Mouse (Mus musculus) embryonic facial prominence, embryonic 13.5 days (tissue): ENCODE measurements around the gene Cd59a. TPM values are rescaled to one million over a fixed set of nuclear protein-coding genes. Genes with fewer than 3 reads are reported as not detected.

ENCODE experiments used
- ATAC-seq: fragments of 200-750 bp; cut with Nextera tagmentation; 2 replicates; pipeline ENCODE4 v1.8.0; 2017; ENCODE audit warnings: low read depth; ENCODE audit not compliant: insufficient number of reproducible peaks, insufficient read depth, low FRiP score, low TSS enrichment
- H3K27ac ChIP-seq: fragments of 300-500 bp; sonication (generic); 2 replicates; pipeline ENCODE4 v1.5.1; 2015; ENCODE audit warnings: moderate library complexity, mild to moderate bottlenecking, inconsistent platforms
- H3K27me3 ChIP-seq: fragments of 300-500 bp; sonication (generic); 2 replicates; pipeline ENCODE4 v1.6.1; 2015; ENCODE audit warnings: mild to moderate bottlenecking, inconsistent platforms
- H3K36me3 ChIP-seq: fragments of 300-500 bp; sonication (generic); 2 replicates; pipeline ENCODE4 v1.6.1; 2015; ENCODE audit warnings: mild to moderate bottlenecking, inconsistent platforms
- H3K4me1 ChIP-seq: fragments of 300-500 bp; sonication (generic); 2 replicates; pipeline ENCODE4 v1.6.1; 2015; ENCODE audit warnings: inconsistent platforms
- H3K4me2 ChIP-seq: fragments of 300-500 bp; sonication (generic); 2 replicates; pipeline ENCODE4 v1.6.1; 2015; ENCODE audit warnings: moderate library complexity, mild to moderate bottlenecking, inconsistent platforms
- H3K4me3 ChIP-seq: fragments of 300-500 bp; sonication (generic); 2 replicates; pipeline ENCODE4 v1.5.1; 2015; ENCODE audit warnings: mild to moderate bottlenecking, inconsistent platforms
- H3K9ac ChIP-seq: fragments of 300-500 bp; sonication (generic); 2 replicates; pipeline ENCODE4 v1.6.1; 2015; ENCODE audit warnings: mild to moderate bottlenecking, inconsistent platforms
- H3K9me3 ChIP-seq: fragments of 300-500 bp; sonication (generic); 2 replicates; pipeline ENCODE4 v1.6.1; 2016; ENCODE audit warnings: inconsistent platforms
- WGBS: fragments of 180-500 bp; shearing (Covaris S2); methylation state at CpG from one replicate; pipeline ENCODE4 v1.1.7; 2015; ENCODE audit warnings: mixed read lengths; 5-methylcytosine and 5-hydroxymethylcytosine counted together
- polyA plus RNA-seq: library from polyadenylated mRNA; unstranded; fragments of >200 nt; fragmentation: Nextera tagmentation; extraction: Ambion mirVana; gene quantifications from 2 replicates; pipeline ENCODE4 v1.2.1, GENCODE M21; 2015

The Cd59a gene
- polyA plus RNA-seq, 1 experiment from 2014 or later = 24.1 TPM

DNA sequence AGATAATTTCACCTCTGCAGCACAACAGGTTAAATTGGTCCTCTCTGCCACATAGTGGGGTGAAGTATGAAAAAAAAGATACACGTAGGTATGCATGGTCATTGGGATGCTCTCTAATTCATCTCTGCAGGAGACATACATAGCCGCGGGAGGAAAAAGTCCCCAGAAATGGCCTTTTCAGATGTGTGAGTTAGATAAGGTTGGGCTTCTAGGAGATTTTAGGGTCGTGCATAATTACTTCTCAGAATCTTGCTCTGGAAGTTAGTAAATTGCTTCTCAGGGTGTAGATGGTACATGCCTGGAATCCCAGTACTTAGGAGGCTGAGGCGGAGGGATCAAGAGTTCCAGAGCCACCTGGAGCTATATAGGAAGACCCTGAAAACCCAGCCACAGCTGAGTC lies 28.5 kb downstream of the Cd59a start:
- Histone ChIP-seq H3K9me3 (no peaks in the 10 kb centered on the region), H3K27me3 (peaks cover 18% of the 10 kb centered on the region), H3K4me3 (no peak overlapping the region), H3K27ac (no peak overlapping the region), H3K4me1 (peaks cover 10% of the 10 kb centered on the region), H3K9ac (no peak overlapping the region), H3K36me3 (no peaks in the 10 kb centered on the region), H3K4me2 (no peak overlapping the region)
- 67% methylated on average over 5 of the region's 5 CpGs for WGBS
- ATAC-seq = no peak

DNA sequence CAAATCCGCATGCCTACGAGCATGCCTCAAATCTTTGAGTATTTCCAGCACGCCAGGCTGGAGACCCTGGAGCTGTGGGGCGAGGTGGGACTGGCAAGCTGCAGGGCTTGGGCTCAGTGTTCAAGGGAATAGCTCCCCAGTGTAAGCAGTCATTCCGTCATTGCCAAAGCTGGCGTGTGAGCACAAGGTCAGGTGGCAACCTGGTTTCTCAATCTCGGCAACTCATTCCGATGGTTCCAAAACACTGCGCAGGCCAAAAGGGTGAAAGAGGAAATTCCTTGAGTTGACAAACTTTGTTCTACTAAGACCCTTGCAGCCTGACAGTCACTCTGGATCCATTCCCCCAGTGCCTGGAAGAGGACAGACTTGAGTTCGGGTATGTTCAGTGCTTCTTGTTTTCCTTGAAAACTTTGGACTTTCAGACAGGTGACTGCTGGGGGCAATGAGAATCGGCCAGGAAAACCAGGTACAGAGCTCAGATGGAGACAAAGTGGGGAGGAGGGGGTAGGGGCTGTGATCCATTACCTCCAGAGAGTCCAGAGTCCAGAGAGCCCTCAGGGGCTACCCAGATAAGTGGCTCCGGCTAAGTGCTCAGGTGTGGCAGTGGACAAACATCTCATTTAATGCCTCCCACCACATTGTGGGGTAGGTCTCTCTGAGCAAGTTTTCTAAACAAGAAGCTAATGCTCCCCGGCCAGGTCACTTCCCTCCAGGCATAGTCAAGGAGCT lies 33.4 kb downstream of the Cd59a start:
- no peaks in the 10 kb centered on the region for H3K4me1 ChIP-seq
- peaks cover 14% of the 10 kb centered on the region; the same call in 1 of the 2 replicates for H3K27me3 ChIP-seq
- no peak for ATAC-seq
- no peaks in the 10 kb centered on the region for H3K36me3 ChIP-seq
- no peak overlapping the region for H3K4me3 ChIP-seq
- no peak overlapping the region for H3K9ac ChIP-seq
- H3K27ac ChIP-seq = no peak overlapping the region
- no peak overlapping the region for H3K4me2 ChIP-seq
- WGBS = 77% methylated on average over 13 of the region's 13 CpGs
- H3K9me3 ChIP-seq = no peaks in the 10 kb centered on the region

DNA sequence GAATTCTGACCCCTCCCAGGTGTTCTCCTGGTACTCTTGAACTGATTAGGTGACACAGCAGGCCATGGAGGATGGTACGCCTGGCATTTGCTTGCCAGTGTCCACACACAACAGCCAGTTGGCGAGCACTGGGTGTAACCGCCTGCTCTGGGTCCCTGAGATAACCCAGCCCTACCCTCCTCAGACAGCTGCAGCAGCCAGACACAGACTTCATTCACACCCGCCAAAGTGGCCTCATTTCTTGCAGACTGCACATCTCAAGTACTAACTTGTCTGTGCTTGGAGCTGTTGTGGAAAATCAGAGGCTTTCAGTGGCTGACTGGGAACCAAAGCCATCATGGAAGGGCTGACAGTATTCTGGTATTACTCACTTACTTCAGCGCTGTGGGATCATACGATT lies 34.6 kb downstream of the Cd59a start:
- H3K9me3 ChIP-seq = no peaks in the 10 kb centered on the region
- H3K4me2 ChIP-seq = no peak overlapping the region
- no peak overlapping the region for H3K9ac ChIP-seq
- H3K27me3 ChIP-seq = peaks cover 4% of the 10 kb centered on the region; the same call in 1 of the 2 replicates
- no peak overlapping the region for H3K27ac ChIP-seq
- H3K4me1 ChIP-seq = no peaks in the 10 kb centered on the region
- 0 out of 2 replicates have a peak, but pooled peaks have one; percentile 27 for ATAC-seq
- 70% methylated on average over 6 of the region's 6 CpGs for WGBS
- H3K4me3 ChIP-seq = no peak overlapping the region
- H3K36me3 ChIP-seq = no peaks in the 10 kb centered on the region

DNA sequence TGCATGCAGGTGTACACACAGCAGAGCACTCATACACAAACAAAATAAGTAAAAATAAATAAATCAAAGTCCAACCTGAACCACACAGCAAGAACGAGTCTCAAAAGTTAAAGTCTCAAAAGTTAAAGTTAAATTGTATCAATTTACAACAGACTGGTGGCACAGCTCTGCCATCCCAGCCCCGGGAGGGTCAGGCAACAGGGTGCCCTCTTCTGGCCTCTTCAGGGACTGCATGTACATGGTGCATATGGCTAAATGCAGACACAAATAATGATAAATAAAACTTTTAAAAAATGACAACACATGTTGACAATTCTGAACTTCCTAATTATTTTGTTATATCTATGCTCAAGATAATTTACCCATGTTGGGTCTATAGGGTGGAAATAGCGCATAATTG lies 35.4 kb downstream of the Cd59a start:
- no peak overlapping the region for H3K9ac ChIP-seq
- H3K36me3 ChIP-seq = no peaks in the 10 kb centered on the region
- no peak overlapping the region for H3K27ac ChIP-seq
- ATAC-seq = no peak
- H3K4me1 ChIP-seq = no peaks in the 10 kb centered on the region
- H3K27me3 ChIP-seq = no peaks in the 10 kb centered on the region
- H3K4me3 ChIP-seq = no peak overlapping the region
- no peak overlapping the region for H3K4me2 ChIP-seq
- no peaks in the 10 kb centered on the region for H3K9me3 ChIP-seq
- 58% methylated on average over 3 of the region's 3 CpGs for WGBS

DNA sequence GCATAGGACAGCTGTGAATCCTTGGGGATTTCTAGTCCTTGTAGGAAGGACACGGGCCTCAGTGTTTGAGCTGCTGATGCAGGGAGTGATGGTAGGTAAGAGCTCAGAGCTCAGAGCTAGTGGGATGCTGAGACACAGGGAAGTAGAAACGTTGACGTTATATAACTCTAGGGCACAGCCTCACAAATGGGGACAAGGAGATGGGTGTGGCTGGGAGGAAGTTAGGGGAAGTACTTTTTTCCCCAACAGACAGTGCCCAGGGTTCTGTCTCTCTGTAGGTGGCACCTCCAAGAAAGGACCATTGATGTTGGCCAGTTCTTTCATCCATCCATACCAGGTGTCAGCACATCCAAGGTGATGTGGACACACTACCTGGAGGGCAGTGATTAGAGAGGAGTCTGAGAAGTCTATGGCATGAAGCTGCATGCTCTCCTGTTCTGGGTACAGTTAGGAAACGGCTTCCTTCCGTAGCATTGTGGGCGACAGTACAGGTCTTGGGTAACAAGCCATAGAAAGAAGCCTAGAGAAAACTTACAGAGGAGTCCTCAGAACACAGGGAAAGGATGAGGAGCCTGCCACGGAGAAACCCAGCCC lies 36.8 kb downstream of the Cd59a start:
- 71% methylated on average over 7 of the region's 7 CpGs for WGBS
- ATAC-seq = no peak
- H3K36me3 ChIP-seq = no peaks in the 10 kb centered on the region

DNA sequence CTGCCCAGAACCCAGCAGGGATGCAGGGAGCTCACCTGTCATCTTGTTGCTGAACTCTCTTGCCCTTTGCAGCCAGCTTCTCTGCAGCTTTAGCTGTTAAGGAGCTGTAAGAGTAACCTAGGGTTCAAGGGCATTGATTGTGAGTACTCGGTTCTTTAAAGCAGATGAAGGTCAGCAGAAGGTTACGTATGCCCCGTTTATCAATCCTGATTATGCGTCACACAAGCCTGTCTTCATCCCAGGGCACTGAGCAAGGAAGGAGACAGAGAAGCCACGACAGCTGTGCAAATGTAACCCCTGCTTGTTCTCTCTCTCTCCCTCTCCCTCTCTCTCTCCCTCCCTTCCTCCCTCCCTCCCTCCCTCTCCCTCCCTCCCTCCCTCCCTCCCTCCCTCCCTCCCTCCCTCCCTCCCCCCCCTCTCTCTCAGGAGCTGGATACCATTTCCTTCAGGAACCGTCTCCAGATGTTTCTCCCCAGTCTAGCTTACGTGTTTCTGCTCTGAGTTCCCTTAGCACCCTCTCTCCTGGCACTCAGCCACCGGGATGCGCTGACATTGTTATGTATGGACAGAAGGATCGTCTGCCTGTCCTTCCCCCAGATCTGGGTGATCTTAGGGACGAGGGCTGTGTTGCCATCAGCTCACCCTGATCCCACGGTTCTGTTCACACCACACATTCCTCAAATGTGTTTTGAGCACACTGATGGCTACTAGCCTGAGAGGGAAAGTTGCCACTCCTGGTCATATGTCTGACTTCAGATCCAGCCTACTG lies 37.6 kb downstream of the Cd59a start:
- Histone ChIP-seq H3K4me2 (no peak overlapping the region), H3K4me3 (no peak overlapping the region), H3K27me3 (no peaks in the 10 kb centered on the region), H3K9me3 (no peaks in the 10 kb centered on the region), H3K27ac (no peak overlapping the region), H3K36me3 (no peaks in the 10 kb centered on the region), H3K9ac (no peak overlapping the region), H3K4me1 (no peaks in the 10 kb centered on the region)
- 28% methylated on average over 10 of the region's 12 CpGs for WGBS
- no peak for ATAC-seq

More for the DNA sequence above, 36.8 kb downstream of the Cd59a start:
- no peaks in the 10 kb centered on the region for H3K9me3 ChIP-seq
- no peaks in the 10 kb centered on the region for H3K4me1 ChIP-seq
- no peak overlapping the region for H3K4me3 ChIP-seq
- no peak overlapping the region for H3K9ac ChIP-seq
- no peak overlapping the region for H3K4me2 ChIP-seq
- no peak overlapping the region for H3K27ac ChIP-seq
- no peaks in the 10 kb centered on the region for H3K27me3 ChIP-seq

DNA sequence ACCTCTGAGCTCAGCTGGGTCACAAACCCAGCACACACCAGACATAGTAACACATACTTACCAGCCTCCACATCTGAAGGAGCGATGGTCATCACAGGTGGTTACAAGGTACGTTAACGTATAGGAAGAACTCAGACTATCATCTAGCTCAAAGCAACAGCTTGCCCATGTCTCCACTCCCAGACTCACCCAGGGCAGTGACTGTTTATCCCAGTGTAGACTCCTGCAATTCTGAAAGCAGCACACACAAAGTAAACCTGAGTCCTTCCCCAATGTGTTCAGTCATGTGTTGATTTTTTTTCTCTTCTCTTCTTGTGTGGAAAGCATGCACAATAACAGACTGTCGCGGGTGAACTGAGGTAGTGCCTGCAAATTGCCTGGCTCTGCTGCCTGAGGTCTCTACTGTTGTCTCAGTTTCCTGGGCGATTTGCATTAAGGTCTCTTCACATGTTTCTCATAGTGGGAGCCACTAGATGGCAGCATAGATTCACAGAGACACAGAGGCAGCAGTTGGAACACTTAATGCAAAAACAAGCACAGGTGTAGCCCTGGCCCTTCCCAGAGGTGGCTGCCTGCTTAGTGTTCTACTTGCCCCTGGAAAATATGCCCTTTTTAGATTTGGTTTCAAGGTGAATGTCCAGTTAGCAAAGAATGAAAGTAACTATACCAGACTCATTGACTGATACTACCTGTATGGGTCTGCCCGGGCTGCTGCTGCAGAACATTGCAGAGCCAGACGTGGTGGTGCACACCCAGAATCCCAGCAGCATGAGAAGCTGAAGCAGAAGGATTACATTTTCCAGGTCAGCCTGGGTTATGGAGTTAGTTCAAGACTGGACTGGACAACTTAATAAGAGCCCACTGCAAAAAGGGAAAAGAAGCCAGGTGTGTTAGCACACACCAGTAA lies 38.8 kb downstream of the Cd59a start:
- Histone ChIP-seq H3K9ac (no peak overlapping the region), H3K36me3 (no peaks in the 10 kb centered on the region), H3K27me3 (no peaks in the 10 kb centered on the region), H3K4me1 (no peaks in the 10 kb centered on the region), H3K27ac (no peak overlapping the region), H3K4me3 (no peak overlapping the region), H3K9me3 (peaks cover 2% of the 10 kb centered on the region; the same call in 1 of the 2 replicates), H3K4me2 (no peak overlapping the region)
- ATAC-seq = no peak
- WGBS = 45% methylated on average over 8 of the region's 8 CpGs

DNA sequence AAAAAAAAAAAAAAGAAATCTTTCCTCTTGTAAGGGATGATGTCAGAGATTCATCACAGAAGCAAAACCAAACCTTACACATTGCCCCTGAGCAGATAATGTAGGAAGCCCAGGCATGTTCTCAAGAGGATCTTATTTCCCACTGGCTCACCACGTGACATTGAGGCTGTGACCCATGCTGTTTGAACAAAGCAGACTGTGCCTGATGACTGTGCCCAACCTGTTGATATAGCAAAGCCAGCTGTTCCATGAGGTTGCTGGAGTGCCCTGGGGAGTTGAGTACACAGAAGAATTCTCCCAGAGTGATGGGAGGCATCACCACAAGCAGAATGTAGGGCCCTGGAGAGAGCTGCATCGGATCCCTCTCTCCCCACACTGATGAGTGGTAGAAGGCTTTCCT lies 40.3 kb downstream of the Cd59a start:
- no peaks in the 10 kb centered on the region for H3K4me1 ChIP-seq
- no peak overlapping the region for H3K9ac ChIP-seq
- no peak overlapping the region for H3K4me2 ChIP-seq
- H3K9me3 ChIP-seq = peaks cover 2% of the 10 kb centered on the region; the same call in 1 of the 2 replicates
- no peak overlapping the region for H3K27ac ChIP-seq
- WGBS = 56% methylated on average over 2 of the region's 2 CpGs
- H3K27me3 ChIP-seq = no peaks in the 10 kb centered on the region
- no peak overlapping the region for H3K4me3 ChIP-seq
- no peak for ATAC-seq
- H3K36me3 ChIP-seq = no peaks in the 10 kb centered on the region

DNA sequence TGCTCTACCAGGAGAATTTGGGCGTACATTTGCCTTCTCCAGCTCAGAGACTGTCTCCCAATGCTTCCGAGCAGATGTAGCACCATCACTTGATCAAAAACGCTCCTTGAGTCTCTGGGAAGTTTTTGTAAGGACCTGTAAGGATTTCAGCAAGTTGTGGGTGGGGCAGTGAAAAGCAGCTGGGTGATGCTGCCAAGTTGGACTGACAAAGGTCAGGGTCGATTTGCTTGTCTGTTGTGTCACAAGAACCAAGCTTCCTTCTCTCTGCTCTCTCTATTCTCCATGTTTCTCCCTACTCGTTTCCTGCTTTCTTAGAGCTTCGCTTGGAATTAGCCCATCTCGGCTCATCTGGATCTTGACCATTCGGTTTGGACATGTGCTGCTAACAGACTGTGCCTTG lies 46.5 kb downstream of the Cd59a start:
- Histone ChIP-seq H3K27me3 (no peaks in the 10 kb centered on the region), H3K4me2 (no peak overlapping the region), H3K4me1 (no peaks in the 10 kb centered on the region), H3K9ac (no peak overlapping the region), H3K27ac (no peak overlapping the region), H3K4me3 (no peak overlapping the region), H3K36me3 (no peaks in the 10 kb centered on the region), H3K9me3 (peaks cover 2% of the 10 kb centered on the region; the same call in 1 of the 2 replicates)
- 86% methylated on average over 8 of the region's 8 CpGs for WGBS
- ATAC-seq = no peak

DNA sequence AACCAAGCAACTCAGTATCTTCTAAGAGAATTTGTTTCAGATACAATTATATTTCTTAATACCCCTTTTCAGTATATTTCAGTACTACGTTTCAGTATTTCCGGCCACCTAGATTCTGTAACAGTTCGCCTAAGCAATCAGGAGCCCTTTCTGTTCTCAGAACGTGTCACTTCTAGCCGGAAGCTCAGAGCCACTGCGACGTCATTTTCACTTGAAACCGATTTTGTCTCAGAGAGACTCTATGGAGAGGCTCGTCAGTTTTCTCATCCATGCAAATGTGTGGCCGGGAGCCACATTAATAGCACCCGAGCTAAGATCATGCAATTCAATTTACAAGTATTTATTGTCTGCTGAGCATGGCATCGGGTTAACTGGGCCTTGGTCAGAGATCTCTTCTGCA lies 48.4 kb downstream of the Cd59a start:
- 89% methylated on average over 12 of the region's 12 CpGs for WGBS
- H3K4me2 ChIP-seq = no peak overlapping the region
- no peak overlapping the region for H3K9ac ChIP-seq
- no peaks in the 10 kb centered on the region for H3K4me1 ChIP-seq
- H3K4me3 ChIP-seq = no peak overlapping the region
- no peak for ATAC-seq
- H3K9me3 ChIP-seq = peaks cover under 1% of the 10 kb centered on the region; the same call in 1 of the 2 replicates
- no peak overlapping the region for H3K27ac ChIP-seq
- H3K36me3 ChIP-seq = no peaks in the 10 kb centered on the region
- no peaks in the 10 kb centered on the region for H3K27me3 ChIP-seq

DNA sequence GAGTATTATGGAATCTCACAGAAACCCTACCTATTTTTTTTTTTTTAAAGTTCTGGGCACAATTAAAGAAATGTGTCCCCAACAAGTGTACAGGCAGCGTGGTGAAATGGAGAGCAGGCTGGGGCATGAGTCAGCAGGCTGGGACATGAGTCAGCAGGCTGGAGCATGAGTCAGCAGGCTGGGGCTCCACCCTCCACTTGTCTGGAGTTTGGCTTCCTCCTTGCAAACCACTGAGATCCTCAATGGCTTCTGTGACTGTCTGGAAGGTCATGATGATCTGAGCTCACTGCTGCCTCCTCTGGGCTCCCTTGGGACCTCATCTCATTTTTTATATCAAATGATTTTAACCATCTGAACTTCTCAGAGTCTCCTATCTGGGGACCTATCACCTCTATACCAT lies 50.4 kb downstream of the Cd59a start:
- Histone ChIP-seq H3K27ac (no peak overlapping the region), H3K4me3 (no peak overlapping the region), H3K4me2 (no peak overlapping the region), H3K9me3 (no peaks in the 10 kb centered on the region), H3K4me1 (no peaks in the 10 kb centered on the region), H3K27me3 (no peaks in the 10 kb centered on the region), H3K36me3 (no peaks in the 10 kb centered on the region), H3K9ac (no peak overlapping the region)
- 63% methylated on average over 1 of the region's 1 CpGs for WGBS
- ATAC-seq = no peak
